8 mouse cellular contexts compared by ENCODE assay signal in the genomic region with DNA sequence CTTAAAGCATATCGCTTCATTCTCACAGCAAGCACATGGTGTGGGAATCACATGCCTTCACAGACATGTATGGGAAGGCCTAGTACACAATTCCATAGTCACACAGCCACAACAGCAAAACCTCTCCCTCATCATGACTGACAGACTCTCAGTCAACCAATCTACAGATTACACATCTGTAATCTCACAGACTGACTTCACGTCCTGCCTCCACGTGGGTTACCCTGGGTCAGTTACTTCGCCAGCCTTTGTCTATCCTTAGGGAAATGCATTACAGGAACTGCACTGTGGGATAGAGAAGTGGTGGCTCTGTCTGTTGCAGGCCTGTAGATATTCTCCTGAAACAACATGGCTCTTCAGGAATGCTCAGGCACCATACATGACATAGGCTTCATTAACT. TPM values are rescaled to one million over a fixed set of nuclear protein-coding genes. Genes with fewer than 3 reads are reported as not detected.
DNase-seq lines count a peak whose midpoint lies in the region; TF ChIP-seq lines count a peak whose summit lies in the region.

No protein-coding gene starts in this region.

- intact Hi-C loops in gastrocnemius, postnatal 36 days (cut with DNase I): no loop called here

- H3K4me1 ChIP-seq in brown adipose tissue, adult 24 weeks (ENCODE audit: control insufficient read depth, insufficient read depth, insufficient read length, low read length): peaks cover 3% of the 10 kb centered on the region

- TF ChIP-seq CTCF in layer of hippocampus, adult 2 months (conservative IDR thresholded peaks at IDR 0.05): no peak

- H3K27ac ChIP-seq in layer of hippocampus, adult 2 months: no peak overlapping the region
- no peak overlapping the region for H3K27ac ChIP-seq in brown adipose tissue, adult 24 weeks (replicated peaks; ENCODE audit: low read depth, low read length)

- H3K4me3 ChIP-seq in layer of hippocampus, adult 2 months: peak overlapping the region; percentile 95
- H3K4me3 ChIP-seq in brown adipose tissue, adult 24 weeks (ENCODE audit: insufficient read depth, low read depth, low read length): peak overlapping the region; percentile 75

- no peak for DNase-seq in layer of hippocampus, adult 2 months (ENCODE audit: low spot score in 2 of 2)
- DNase-seq in layer of hippocampus, adult 8-10 months (ENCODE audit: low spot score in 2 of 2): no peak
- peak; percentile 20 for DNase-seq in induced T-regulatory cell, adult 2 months (ENCODE audit: low read depth)
- DNase-seq in naive thymus-derived CD4-positive, alpha-beta T cell, adult 2 months (ENCODE audit: low read depth): peak; percentile 8
- DNase-seq in gastrocnemius, postnatal 36 days: no peak
- no peak for DNase-seq in ovary, postnatal 14 days (ENCODE audit: low spot score)
- no peak for DNase-seq in urinary bladder, postnatal 14 days (ENCODE audit: low spot score)

RNA-seq across cellular contexts. Expression of gene Mrpl21, which starts 0.8 kb away (rescaled TPM):
- total RNA-seq in layer of hippocampus, adult 2 months (2021): 10 to 100 TPM; 47.6 to 54.4 TPM
- 10 to 100 TPM; 46.1 to 52.6 (median 48.3) TPM for total RNA-seq in layer of hippocampus, adult 8-10 months (2022)
- polyA plus RNA-seq in brown adipose tissue, adult 24 weeks (2012; ENCODE audit: insufficient read depth, insufficient read length, missing spikeins): 104 and 108 TPM in 2 replicates
- 10 to 100 TPM; 57.2 to 61.2 TPM for total RNA-seq in gastrocnemius, postnatal 36 days (2021)

RNA-seq across cellular contexts. Expression of gene Ighmbp2, which starts 0.9 kb away (rescaled TPM):
- 10 to 100 TPM; 11.9 to 12.4 TPM for total RNA-seq in layer of hippocampus, adult 2 months (2021)
- total RNA-seq in layer of hippocampus, adult 8-10 months (2022): 10 to 100 TPM in 3 of 4 experiments, 1 to 10 TPM in 1; 9.0 to 11.9 (median 10.6) TPM
- 1.0 and 1.1 TPM in 2 replicates for polyA plus RNA-seq in brown adipose tissue, adult 24 weeks (2012; ENCODE audit: insufficient read depth, insufficient read length, missing spikeins)
- total RNA-seq in gastrocnemius, postnatal 36 days (2021): 1 to 10 TPM; 3.3 to 4.6 TPM

RNA-seq across cellular contexts. Expression of gene Cpt1a, which starts 40.2 kb away (rescaled TPM):
- 10 to 100 TPM; 24.8 to 26.3 TPM for total RNA-seq in layer of hippocampus, adult 2 months (2021)
- 10 to 100 TPM; 24.0 to 30.2 (median 26.7) TPM for total RNA-seq in layer of hippocampus, adult 8-10 months (2022)
- 4.4 and 10.0 TPM in 2 replicates for polyA plus RNA-seq in brown adipose tissue, adult 24 weeks (2012; ENCODE audit: insufficient read depth, insufficient read length, missing spikeins)
- total RNA-seq in gastrocnemius, postnatal 36 days (2021): 10 to 100 TPM; 11.7 to 19.0 TPM

Comparison
In these comparisons a context has a peak if more than half of its experiments do, and no peak if none do; other contexts are left out.
1. DNase-seq: peak in induced T-regulatory cell, adult 2 months (single experiment) and naive thymus-derived CD4-positive, alpha-beta T cell, adult 2 months (single experiment); none in layer of hippocampus, adult 2 months (0 of 2), layer of hippocampus, adult 8-10 months (0 of 2), gastrocnemius, postnatal 36 days (0 of 2), ovary, postnatal 14 days (single experiment) and urinary bladder, postnatal 14 days (single experiment).